Mouse (Mus musculus) cortical plate, adult 2 months (tissue): ENCODE measurements around the gene Uvrag.

Experiments
- CTCF ChIP-seq: fragments of 200-500 bp; IDR thresholded peaks from 2 replicates; pipeline ENCODE4 v1.5.1; 2011; ENCODE audit warnings: mild to moderate bottlenecking, control low read depth, low read length; ENCODE audit not compliant: insufficient read depth; ENCODE audit errors: extremely low read depth
- POLR2A ChIP-seq: fragments of 200-500 bp; IDR thresholded peaks from 2 replicates; pipeline ENCODE4 v1.6.1; 2011; ENCODE audit warnings: mild to moderate bottlenecking, low read length, control low read depth; ENCODE audit not compliant: insufficient read depth; ENCODE audit errors: extremely low read depth

DNA sequence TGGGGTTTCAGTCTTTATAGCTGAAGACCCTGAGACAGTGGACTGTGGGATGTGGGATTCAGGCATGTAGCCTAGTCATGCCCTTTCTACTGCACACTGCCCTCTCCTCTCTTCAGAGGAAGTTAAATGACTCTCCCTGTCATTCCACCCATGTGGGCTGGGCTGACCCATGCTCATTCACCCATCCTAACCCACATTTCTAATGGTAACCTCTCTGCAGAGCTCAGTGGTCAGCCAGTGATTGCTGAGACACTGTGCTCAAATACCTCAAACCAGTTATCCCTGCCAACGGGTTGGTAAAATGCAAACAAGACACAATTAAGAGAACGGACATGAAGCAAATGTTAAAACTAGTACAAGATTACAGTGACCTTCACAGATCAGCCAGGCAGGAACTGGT, 39.9 kb downstream of the Uvrag start:
- TF ChIP-seq CTCF = no peak
- no peak for TF ChIP-seq POLR2A
